Mouse (Mus musculus): ENCODE measurements at regions not wholly inside any gene's neighbourhood (a gene's known extent, or its start where the extent isn't known, plus 50 kb on each side); places are given as distances from the start of the nearest gene placed in this dataset.

DNA sequence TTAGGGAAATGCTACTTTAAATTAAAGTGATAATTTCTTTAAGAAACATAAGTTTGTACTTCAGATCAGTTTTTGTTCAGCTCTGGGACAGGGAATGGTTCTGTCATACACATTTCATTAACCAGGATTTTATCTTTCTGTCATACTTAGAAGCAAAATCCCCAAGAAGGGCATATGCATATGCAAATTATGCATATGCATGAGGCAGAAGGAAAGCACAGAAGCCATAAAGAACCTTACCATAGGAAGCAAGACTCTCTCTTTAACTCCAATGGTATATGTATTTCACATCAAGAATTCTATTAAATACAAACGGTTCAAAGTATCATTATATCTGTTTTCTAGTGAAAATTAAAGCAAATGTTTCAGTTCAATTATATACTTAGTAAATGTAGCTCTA, 381.5 kb downstream of the Kcnj3 start:
- no peak for DNase-seq (ENCODE audit: low spot score in 2 of 2)

DNA sequence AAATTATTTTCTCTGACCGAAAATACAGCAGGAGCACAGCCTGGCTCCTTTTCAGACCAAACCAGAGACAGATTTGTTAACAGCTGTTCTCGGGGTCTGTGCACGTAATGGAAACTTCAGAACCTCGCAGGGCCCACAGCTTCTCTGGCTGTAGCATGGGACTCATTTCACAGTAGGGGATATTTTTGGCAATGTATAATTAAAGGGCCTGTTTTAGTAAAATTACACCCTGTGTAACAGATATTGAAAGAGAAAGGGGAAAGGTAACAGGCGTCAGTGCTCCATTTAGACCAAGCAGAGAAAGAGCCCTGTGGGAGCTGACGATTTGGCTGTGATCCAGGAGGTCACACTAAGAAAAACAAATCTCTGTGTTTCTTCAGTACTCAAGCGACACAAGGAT, 382.4 kb downstream of the Kcnj3 start:
- DNase-seq (ENCODE audit: low spot score in 2 of 2) = peak; percentile 51 to 58

DNA sequence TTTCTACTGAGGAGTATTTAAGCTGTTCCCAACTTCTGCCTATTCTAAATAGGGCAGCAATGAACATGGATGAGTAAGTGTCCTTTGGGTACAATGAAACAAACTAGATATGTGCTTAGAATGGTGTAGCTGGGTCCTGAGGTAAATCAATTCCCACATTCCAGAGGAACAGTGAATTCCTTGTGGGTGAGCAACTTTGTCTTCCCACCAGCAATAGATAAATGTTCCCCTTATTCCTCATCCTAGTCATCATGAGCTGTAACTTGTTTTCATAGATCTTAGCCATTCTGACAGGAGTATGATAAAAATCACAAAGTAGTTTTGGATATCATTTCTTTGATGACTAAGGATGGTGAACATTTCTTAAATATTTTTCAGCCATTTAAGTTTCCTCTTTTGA, 387.0 kb downstream of the Kcnj3 start:
- DNase-seq (ENCODE audit: low spot score in 2 of 2) = no peak

DNA sequence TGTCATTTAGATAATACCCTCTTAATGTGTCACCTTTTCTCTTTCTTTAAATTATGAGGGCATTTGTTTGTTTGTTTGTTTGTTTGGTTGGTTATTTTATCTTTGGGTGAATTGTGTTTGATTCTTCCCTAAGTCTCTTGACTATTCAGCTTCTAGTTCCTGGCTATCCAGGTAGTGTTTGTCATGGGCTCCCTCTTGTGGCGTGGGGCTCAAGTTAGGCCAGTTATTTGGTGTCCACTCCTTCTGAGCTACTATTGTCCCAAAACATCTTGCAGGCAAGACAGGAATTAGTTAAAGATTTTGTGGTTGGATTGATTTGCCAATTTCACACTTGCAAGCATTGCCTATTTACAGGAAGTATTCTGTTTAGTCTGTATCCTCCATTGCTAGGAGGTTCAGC, 405.8 kb downstream of the Kcnj3 start:
- peak in 1 of 2 experiments; percentile 61 for DNase-seq (ENCODE audit: low spot score in 2 of 2)

DNA sequence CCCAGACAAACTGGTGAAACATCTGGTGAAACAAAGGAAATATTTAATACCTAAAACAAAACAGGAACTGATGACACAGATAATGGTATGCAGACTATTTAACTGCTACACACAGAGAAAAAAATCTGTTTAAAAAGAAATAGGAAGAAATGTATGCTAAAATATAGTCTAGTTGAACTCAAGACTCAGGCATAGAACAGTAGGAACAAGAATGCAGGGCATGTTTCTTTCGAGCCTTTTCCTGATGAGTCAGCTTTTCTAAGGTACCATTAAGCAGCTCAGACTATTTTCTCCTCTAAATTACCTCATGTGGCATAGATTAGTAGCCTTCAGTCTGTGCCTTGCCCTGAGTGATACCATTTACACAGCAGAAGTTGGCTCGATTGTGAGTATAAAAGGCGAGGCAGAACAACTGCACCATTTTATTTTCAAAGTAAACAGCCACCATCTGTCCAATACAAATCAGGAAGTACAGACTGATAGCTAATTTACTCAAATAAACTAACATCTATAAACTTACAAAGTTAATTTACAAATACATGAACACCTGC, 411.1 kb downstream of the Kcnj3 start:
- DNase-seq (ENCODE audit: low spot score in 2 of 2) = no peak

DNA sequence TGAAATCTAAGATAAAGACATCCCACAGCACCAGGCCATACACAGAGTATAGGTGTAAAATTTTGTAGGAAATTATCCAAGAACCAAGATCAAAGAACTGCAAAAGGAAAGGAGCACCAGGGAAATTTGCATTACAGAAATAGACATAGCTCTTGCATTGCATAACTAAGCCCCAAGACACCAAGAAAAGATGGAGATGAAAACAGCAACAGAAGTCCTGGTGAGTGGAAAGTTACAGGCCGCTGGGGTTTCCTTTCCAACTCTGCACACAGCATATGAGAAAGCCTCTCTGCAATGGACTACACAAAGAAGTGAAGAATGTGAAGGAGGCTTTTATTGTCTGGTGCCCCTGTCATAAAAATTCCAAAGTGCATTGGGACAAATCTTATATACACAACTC, 426.7 kb downstream of the Kcnj3 start:
- peak in 1 of 2 experiments; percentile 17 for DNase-seq (ENCODE audit: low spot score in 2 of 2)

DNA sequence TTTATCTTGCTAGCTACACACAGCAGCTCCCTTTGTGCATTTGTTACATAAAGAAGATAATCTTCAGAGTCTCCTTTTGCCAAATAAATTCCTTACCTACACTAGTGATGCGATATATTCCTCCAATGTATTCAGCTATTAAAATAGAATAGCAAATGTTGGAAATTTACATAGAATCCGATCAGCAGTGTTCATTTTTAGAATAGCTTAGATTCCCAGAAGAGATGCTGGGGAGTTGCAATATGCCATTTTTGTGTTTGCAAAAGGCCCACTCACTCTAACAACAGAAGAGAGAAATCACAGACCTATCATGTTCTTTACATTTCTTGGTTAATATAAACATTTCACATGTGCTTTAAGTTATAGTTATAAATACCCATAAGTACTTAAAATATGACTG, 454.2 kb downstream of the Kcnj3 start:
- DNase-seq (ENCODE audit: low spot score in 2 of 2) = peak in 1 of 2 experiments; percentile 15

DNA sequence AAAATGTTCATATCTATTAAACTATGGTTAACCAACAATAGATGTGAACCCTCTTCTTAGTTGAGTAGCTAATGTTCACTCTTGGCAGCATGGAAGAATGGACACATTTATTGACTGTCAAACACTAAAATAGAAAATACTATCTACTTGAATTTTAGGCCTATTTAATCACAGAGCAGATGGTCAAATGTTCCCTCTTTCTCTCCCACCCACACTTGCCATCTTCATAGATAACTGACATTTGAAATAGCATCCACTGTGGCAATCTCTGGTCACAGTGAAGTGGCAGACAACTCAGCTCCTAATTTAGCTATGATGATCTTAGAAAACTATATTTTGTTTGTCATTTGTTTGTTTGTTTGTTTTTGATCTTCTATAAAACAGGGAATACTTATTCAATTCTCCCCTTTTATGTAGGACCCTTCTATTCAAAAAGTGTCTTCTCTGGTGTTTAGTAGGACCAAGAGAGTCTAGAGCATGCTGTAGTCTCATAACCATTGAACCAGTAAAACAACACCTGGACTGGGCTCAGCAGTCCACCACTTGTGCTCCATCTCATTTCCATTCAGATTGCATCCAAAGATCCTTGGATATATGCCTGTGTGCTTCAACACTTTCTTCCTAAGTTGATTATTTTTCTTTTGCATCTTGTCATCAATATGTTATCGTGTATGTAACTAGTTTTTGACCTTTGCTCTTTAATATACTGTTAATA, 457.2 kb downstream of the Kcnj3 start:
- DNase-seq (ENCODE audit: low spot score in 2 of 2) = no peak

DNA sequence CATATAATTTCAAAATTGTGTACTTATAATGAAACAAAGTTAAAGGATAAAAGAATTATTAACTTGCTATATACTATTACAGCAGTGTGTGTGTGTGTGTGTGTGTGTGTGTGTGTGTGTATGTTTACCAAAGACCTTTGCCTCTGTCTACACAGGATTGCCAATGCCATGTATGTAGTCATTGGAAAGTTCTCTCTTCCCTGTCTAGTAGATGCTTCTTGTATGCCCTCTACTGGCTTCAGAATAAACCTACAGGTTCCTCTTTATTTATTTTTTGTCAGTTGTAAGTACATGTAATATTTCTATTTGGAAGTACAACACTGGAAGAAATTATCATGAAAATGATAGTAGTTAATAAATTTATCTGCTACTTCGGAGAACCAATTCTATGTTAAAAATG, 484.5 kb downstream of the Kcnj3 start:
- no peak for DNase-seq (ENCODE audit: low spot score in 2 of 2)
